Mouse (Mus musculus): Measurements from ENCODE around the gene Mst1r. TPM values are rescaled to one million over a fixed set of nuclear protein-coding genes. Genes with fewer than 3 reads are reported as not detected.
A peak's percentile ranks its signal among the peaks of the same experiment; 100 is the strongest.

Gene Mst1r
- polyA plus RNA-seq, 1 experiment from 2014 or later, result 7.1 TPM

DNA sequence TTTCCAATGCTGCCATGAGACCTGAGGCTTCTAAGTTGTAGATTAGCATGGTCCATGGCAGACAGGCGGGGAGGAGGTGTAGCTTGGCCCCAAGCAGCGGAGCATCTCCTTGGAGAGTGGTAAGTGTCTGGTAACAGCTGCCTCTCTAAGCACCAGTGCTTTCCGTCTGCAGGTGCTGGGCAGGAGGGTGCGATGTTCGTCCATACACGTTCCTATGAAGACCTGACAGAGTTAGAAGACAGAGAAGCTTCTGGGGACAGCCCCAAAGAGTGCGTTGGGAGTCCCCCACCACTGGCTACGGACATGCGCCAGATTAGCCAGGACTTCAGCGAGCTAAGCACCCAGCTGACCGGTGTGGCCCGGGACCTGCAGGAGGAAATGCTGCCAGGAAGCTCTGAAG, 6.8 kb upstream of the Mst1r start:
- WGBS, result 82% methylated on average over 12 of the region's 12 CpGs
- H3K4me2 ChIP-seq (replicated peaks; ENCODE audit: low read depth), result no peak overlapping the region
- peaks cover 54% of the 10 kb centered on the region for H3K36me3 ChIP-seq (ENCODE audit: control insufficient read depth, insufficient read depth)
- H3K9me3 ChIP-seq (ENCODE audit: control insufficient read depth), result no peaks in the 10 kb centered on the region
- TF ChIP-seq CTCF (IDR thresholded peaks at IDR 0.05; ENCODE audit: low read depth), result no peak
- no peak overlapping the region for H3K27ac ChIP-seq (ENCODE audit: low read depth, low read length)
- no peaks in the 10 kb centered on the region for H3K4me1 ChIP-seq (replicated peaks; ENCODE audit: control insufficient read depth, insufficient read depth, low read length)
- no peak for ATAC-seq
- no peak overlapping the region for H3K9ac ChIP-seq (ENCODE audit: low read depth, low read length)
- no peak overlapping the region for H3K4me3 ChIP-seq (ENCODE audit: low read depth, low read length)
- H3K27me3 ChIP-seq (replicated peaks; ENCODE audit: control insufficient read depth, insufficient read depth, low read length), result no peaks in the 10 kb centered on the region

- Histone ChIP-seq H3K27me3 (replicated peaks; ENCODE audit: control insufficient read depth, insufficient read depth, low read length) (no peaks in the 10 kb centered on the region), H3K4me2 (replicated peaks; ENCODE audit: low read depth) (peak overlapping the region; percentile 51), H3K36me3 (ENCODE audit: control insufficient read depth, insufficient read depth) (peaks cover 48% of the 10 kb centered on the region), H3K9me3 (ENCODE audit: control insufficient read depth) (no peaks in the 10 kb centered on the region), H3K4me1 (replicated peaks; ENCODE audit: control insufficient read depth, insufficient read depth, low read length) (peaks cover 4% of the 10 kb centered on the region; the same call in 1 of the 2 replicates), H3K27ac (ENCODE audit: low read depth, low read length) (no peak overlapping the region), H3K4me3 (ENCODE audit: low read depth, low read length) (no peak overlapping the region), H3K9ac (ENCODE audit: low read depth, low read length) (no peak overlapping the region)
- peak; percentile 63 for ATAC-seq
- WGBS, result 18% methylated on average over 44 of the region's 44 CpGs
- TF ChIP-seq CTCF (IDR thresholded peaks at IDR 0.05; ENCODE audit: low read depth), result peak; percentile 91
These were observed 5.6 kb upstream of the Mst1r start for GRCm38 (mm10) chr9:107900840-107901626.

- no peak overlapping the region for H3K9ac ChIP-seq (ENCODE audit: low read depth, low read length)
- WGBS, result 32% methylated on average over 17 of the region's 17 CpGs
These were observed 5.1 kb upstream of the Mst1r start for GRCm38 (mm10) chr9:107901627-107901914.

GRCm38 (mm10) chr9:107904726-107905125, 1.9 kb upstream of the Mst1r start:
- Histone ChIP-seq H3K4me2 (replicated peaks; ENCODE audit: low read depth) (no peak overlapping the region), H3K27ac (ENCODE audit: low read depth, low read length) (no peak overlapping the region), H3K4me3 (ENCODE audit: low read depth, low read length) (no peak overlapping the region), H3K36me3 (ENCODE audit: control insufficient read depth, insufficient read depth) (peaks cover 30% of the 10 kb centered on the region), H3K9me3 (ENCODE audit: control insufficient read depth) (no peaks in the 10 kb centered on the region), H3K27me3 (replicated peaks; ENCODE audit: control insufficient read depth, insufficient read depth, low read length) (no peaks in the 10 kb centered on the region), H3K4me1 (replicated peaks; ENCODE audit: control insufficient read depth, insufficient read depth, low read length) (peaks cover 5% of the 10 kb centered on the region; the same call in 1 of the 2 replicates), H3K9ac (ENCODE audit: low read depth, low read length) (no peak overlapping the region)
- peak; percentile 98 for TF ChIP-seq CTCF (IDR thresholded peaks at IDR 0.05; ENCODE audit: low read depth)
- WGBS, result 3% methylated on average over 4 of the region's 4 CpGs
- no peak for ATAC-seq

More at GRCm38 (mm10) chr9:107901627-107901914, 5.1 kb upstream of the Mst1r start:
- Histone ChIP-seq H3K27ac (ENCODE audit: low read depth, low read length) (no peak overlapping the region), H3K4me3 (ENCODE audit: low read depth, low read length) (no peak overlapping the region), H3K4me2 (replicated peaks; ENCODE audit: low read depth) (peak overlapping the region; percentile 51), H3K4me1 (replicated peaks; ENCODE audit: control insufficient read depth, insufficient read depth, low read length) (peaks cover 5% of the 10 kb centered on the region; the same call in 1 of the 2 replicates), H3K9me3 (ENCODE audit: control insufficient read depth) (no peaks in the 10 kb centered on the region), H3K27me3 (replicated peaks; ENCODE audit: control insufficient read depth, insufficient read depth, low read length) (no peaks in the 10 kb centered on the region), H3K36me3 (ENCODE audit: control insufficient read depth, insufficient read depth) (peaks cover 46% of the 10 kb centered on the region)
- no peak for TF ChIP-seq CTCF (IDR thresholded peaks at IDR 0.05; ENCODE audit: low read depth)
- no peak; the same call in 1 of the 2 replicates for ATAC-seq

DNA sequence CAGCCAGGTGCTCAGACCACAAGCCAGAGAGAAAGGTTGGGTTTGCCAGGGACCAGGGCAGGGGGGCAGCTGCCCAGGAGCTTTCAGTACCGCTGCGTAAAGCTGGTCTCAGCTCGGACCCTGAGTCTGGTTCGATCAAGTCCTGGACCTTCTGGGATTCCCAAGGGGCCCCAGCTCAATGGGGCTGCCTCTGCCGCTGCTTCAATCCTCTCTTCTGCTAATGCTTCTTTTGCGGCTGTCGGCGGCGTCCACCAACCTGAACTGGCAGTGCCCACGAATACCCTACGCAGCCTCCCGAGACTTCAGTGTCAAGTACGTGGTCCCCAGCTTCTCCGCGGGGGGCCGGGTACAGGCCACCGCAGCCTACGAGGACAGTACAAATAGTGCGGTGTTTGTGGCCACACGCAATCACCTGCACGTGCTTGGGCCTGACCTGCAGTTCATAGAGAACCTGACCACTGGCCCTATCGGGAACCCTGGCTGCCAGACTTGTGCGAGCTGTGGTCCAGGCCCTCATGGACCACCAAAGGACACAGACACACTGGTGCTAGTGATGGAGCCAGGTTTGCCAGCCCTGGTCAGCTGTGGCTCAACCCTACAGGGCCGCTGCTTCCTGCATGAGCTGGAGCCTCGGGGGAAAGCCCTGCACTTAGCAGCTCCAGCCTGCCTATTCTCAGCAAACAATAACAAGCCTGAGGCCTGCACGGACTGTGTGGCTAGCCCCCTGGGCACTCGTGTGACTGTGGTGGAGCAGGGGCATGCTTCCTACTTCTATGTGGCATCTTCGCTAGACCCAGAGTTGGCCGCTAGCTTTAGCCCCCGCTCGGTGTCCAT, 511 bp downstream of the Mst1r start:
- H3K4me1 ChIP-seq (replicated peaks; ENCODE audit: control insufficient read depth, insufficient read depth, low read length), result peaks cover 5% of the 10 kb centered on the region; the same call in 1 of the 2 replicates
- no peaks in the 10 kb centered on the region for H3K27me3 ChIP-seq (replicated peaks; ENCODE audit: control insufficient read depth, insufficient read depth, low read length)
- H3K36me3 ChIP-seq (ENCODE audit: control insufficient read depth, insufficient read depth), result peaks cover 15% of the 10 kb centered on the region; the same call in 1 of the 2 replicates
- H3K4me2 ChIP-seq (replicated peaks; ENCODE audit: low read depth), result peak overlapping the region; percentile 77
- WGBS, result 33% methylated on average over 31 of the region's 31 CpGs
- H3K4me3 ChIP-seq (ENCODE audit: low read depth, low read length), result peak overlapping the region; percentile 56
- peak overlapping the region; percentile 96 for H3K27ac ChIP-seq (ENCODE audit: low read depth, low read length)
- TF ChIP-seq CTCF (IDR thresholded peaks at IDR 0.05; ENCODE audit: low read depth), result no peak
- peak overlapping the region; percentile 68 for H3K9ac ChIP-seq (ENCODE audit: low read depth, low read length)
- peak; percentile 0; the same call in 1 of the 2 replicates for ATAC-seq
- H3K9me3 ChIP-seq (ENCODE audit: control insufficient read depth), result no peaks in the 10 kb centered on the region

- 42% methylated on average over 14 of the region's 14 CpGs for WGBS
- H3K4me2 ChIP-seq (replicated peaks; ENCODE audit: low read depth), result peak overlapping the region; percentile 77
- H3K27ac ChIP-seq (ENCODE audit: low read depth, low read length), result peak overlapping the region; percentile 96
These were observed 1.1 kb downstream of the Mst1r start for GRCm38 (mm10) chr9:107907801-107908120.

More at GRCm38 (mm10) chr9:107907801-107908120, 1.1 kb downstream of the Mst1r start:
- Histone ChIP-seq H3K36me3 (ENCODE audit: control insufficient read depth, insufficient read depth) (peaks cover 15% of the 10 kb centered on the region; the same call in 1 of the 2 replicates), H3K4me3 (ENCODE audit: low read depth, low read length) (peak overlapping the region; percentile 56), H3K27me3 (replicated peaks; ENCODE audit: control insufficient read depth, insufficient read depth, low read length) (no peaks in the 10 kb centered on the region), H3K9me3 (ENCODE audit: control insufficient read depth) (no peaks in the 10 kb centered on the region), H3K9ac (ENCODE audit: low read depth, low read length) (peak overlapping the region; percentile 68), H3K4me1 (replicated peaks; ENCODE audit: control insufficient read depth, insufficient read depth, low read length) (peaks cover 5% of the 10 kb centered on the region; the same call in 1 of the 2 replicates)
- TF ChIP-seq CTCF (IDR thresholded peaks at IDR 0.05; ENCODE audit: low read depth), result no peak
- no peak for ATAC-seq
